In genomic region chr17:59099376-59099775, GRCm38 (mm10) we compare ENCODE assay signal across 8 mouse cellular contexts.
DNase-seq lines count a peak whose midpoint lies in the region; ATAC-seq and TF ChIP-seq lines count a peak whose summit lies in the region.

No protein-coding gene starts in this region.

- DNase-seq in gastrocnemius, adult 2 months: peak; percentile 29
- DNase-seq in gastrocnemius, postnatal 36 days: no peak
- peak; percentile 17 for DNase-seq in ovary, postnatal 14 days (ENCODE audit: low spot score)
- no peak for DNase-seq in ovary, postnatal 10 days (ENCODE audit: low spot score)
- DNase-seq in cerebellum, adult 2 months: peak; percentile 7 to 22
- DNase-seq in kidney, adult 8-10 months: peak; percentile 11 to 60
- peak in 2 of 3 experiments; percentile 3 to 4 for DNase-seq in liver, embryonic 14.5 days (ENCODE audit: low read depth in 3 of 3, low spot score in 3 of 3)
- DNase-seq in MN1 (ENCODE audit: low spot score): no peak

- H3K4me2 ChIP-seq in liver, embryonic 14.5 days (ENCODE audit: low read depth): no peak overlapping the region

- ATAC-seq in liver, embryonic 14.5 days (ENCODE audit: insufficient read depth): no peak

- H3K27ac ChIP-seq in gastrocnemius, adult 2 months: no peak overlapping the region
- no peak overlapping the region for H3K27ac ChIP-seq in cerebellum, adult 2 months (ENCODE audit: insufficient read depth, low read length)
- no peak overlapping the region for H3K27ac ChIP-seq in liver, embryonic 14.5 days

- H3K9ac ChIP-seq in liver, embryonic 14.5 days (replicated peaks): no peak overlapping the region

- WGBS in cerebellum, adult 2 months: 9% methylated on average over 5 of the region's 5 CpGs
- WGBS in liver, embryonic 14.5 days (ENCODE audit: insufficient replicate concordance): 3% methylated on average over 5 of the region's 5 CpGs

- no peak for TF ChIP-seq POLR2A in cerebellum, adult 2 months (IDR thresholded peaks at IDR 0.05; ENCODE audit: borderline replicate concordance, insufficient read depth, low read length)

- no peak for TF ChIP-seq EP300 in liver, embryonic 14.5 days (IDR thresholded peaks at IDR 0.05; ENCODE audit: low read depth)

- no peaks in the 10 kb centered on the region for H3K36me3 ChIP-seq in liver, embryonic 14.5 days (replicated peaks; ENCODE audit: control insufficient read depth, insufficient read depth, low read depth)

- no peaks in the 10 kb centered on the region for H3K27me3 ChIP-seq in cerebellum, adult 2 months (ENCODE audit: control insufficient read depth, insufficient read depth, low read length)
- no peaks in the 10 kb centered on the region for H3K27me3 ChIP-seq in liver, embryonic 14.5 days (ENCODE audit: control insufficient read depth, insufficient read depth, low read length)

- TF ChIP-seq CTCF in gastrocnemius, adult 2 months (IDR thresholded peaks at IDR 0.05): peak; percentile 60
- peak; percentile 18; the same call in 1 of the 2 replicates for TF ChIP-seq CTCF in cerebellum, adult 2 months (IDR thresholded peaks at IDR 0.05; ENCODE audit: borderline replicate concordance, insufficient read depth, low read depth, low read length)
- peak; percentile 44 for TF ChIP-seq CTCF in liver, embryonic 14.5 days (IDR thresholded peaks at IDR 0.05; ENCODE audit: low read depth)

- intact Hi-C loops in gastrocnemius, adult 2 months (cut with DNase I): no loop called here
- intact Hi-C loops in gastrocnemius, postnatal 36 days (cut with DNase I): no loop called here

- H3K9me3 ChIP-seq in liver, embryonic 14.5 days (ENCODE audit: control insufficient read depth, low read length): no peaks in the 10 kb centered on the region

- no peaks in the 10 kb centered on the region for H3K4me1 ChIP-seq in cerebellum, adult 2 months (ENCODE audit: control insufficient read depth, insufficient read depth, low read length)
- no peaks in the 10 kb centered on the region for H3K4me1 ChIP-seq in liver, embryonic 14.5 days (replicated peaks; ENCODE audit: control insufficient read depth in 2 of 2, insufficient read depth in 2 of 2, low read length in 1 of 2)

- no peak overlapping the region for H3K4me3 ChIP-seq in gastrocnemius, adult 2 months
- no peak overlapping the region for H3K4me3 ChIP-seq in cerebellum, adult 2 months (replicated peaks; ENCODE audit: insufficient read depth, low read depth, low read length)
- H3K4me3 ChIP-seq in liver, embryonic 14.5 days (ENCODE audit: insufficient read depth in 1 of 2, low read depth in 2 of 2, low read length in 2 of 2): no peak overlapping the region

Comparison
In these comparisons a context has a peak if more than half of its experiments do, and no peak if none do; other contexts are left out.
1. DNase-seq: peak in gastrocnemius, adult 2 months (single experiment), ovary, postnatal 14 days (single experiment), cerebellum, adult 2 months (2 of 2), kidney, adult 8-10 months (2 of 2) and liver, embryonic 14.5 days (2 of 3); none in gastrocnemius, postnatal 36 days (0 of 2), ovary, postnatal 10 days (single experiment) and MN1 (single experiment).
2. Peak in every context shown above with its lines, with median percentiles within 50 percentile points of each other: CTCF ChIP-seq.